Mouse (Mus musculus) A20 (cell line): ENCODE measurements around the gene Ap5b1.

Source experiments
- DNase-seq: peaks from one replicate; pipeline ENCODE4 v3.0.0-alpha.2; 2011; ENCODE audit warnings: low read depth, low spot score

Gene Ap5b1

GRCm38 (mm10) chr19:5567180-5567533 lies 668 bp upstream of the Ap5b1 start:
- no peak for DNase-seq

DNA sequence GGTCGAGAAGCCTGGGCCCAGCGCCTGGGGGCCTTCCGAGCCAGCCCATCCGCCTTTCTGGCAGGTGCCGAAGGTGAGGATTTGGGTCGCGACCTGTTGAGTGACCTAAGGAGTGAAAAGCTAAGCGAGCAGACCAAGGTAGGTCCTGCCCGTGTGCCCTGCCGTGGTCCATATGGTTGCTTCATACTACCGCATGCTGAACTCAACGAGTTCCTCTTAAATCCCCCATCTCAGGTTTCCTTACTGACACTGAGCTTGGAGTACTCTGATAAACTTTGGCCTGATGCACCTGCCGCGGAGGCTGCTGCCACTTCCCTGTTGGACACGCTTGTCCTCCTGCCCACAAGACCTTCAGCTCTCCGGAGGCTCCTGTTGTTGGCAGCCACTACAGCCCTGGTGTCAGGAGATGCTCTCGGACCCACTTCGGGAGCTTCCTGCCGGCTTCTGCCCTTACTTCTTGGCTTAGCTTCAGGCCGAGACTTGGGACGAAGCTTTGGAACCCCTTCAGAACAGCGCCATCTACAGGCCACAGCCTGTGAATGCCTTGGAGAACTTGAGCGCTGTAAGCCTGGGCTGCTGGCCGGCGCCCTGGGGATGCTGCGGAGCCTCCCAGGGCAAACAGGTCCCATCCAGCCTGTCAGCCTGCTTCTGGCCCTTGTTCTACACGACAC lies 780 bp downstream of the Ap5b1 start:
- DNase-seq: peak; percentile 91

- DNase-seq: no peak
Measured at GRCm38 (mm10) chr19:5569521-5569920, 1.7 kb downstream of the Ap5b1 start.

DNA sequence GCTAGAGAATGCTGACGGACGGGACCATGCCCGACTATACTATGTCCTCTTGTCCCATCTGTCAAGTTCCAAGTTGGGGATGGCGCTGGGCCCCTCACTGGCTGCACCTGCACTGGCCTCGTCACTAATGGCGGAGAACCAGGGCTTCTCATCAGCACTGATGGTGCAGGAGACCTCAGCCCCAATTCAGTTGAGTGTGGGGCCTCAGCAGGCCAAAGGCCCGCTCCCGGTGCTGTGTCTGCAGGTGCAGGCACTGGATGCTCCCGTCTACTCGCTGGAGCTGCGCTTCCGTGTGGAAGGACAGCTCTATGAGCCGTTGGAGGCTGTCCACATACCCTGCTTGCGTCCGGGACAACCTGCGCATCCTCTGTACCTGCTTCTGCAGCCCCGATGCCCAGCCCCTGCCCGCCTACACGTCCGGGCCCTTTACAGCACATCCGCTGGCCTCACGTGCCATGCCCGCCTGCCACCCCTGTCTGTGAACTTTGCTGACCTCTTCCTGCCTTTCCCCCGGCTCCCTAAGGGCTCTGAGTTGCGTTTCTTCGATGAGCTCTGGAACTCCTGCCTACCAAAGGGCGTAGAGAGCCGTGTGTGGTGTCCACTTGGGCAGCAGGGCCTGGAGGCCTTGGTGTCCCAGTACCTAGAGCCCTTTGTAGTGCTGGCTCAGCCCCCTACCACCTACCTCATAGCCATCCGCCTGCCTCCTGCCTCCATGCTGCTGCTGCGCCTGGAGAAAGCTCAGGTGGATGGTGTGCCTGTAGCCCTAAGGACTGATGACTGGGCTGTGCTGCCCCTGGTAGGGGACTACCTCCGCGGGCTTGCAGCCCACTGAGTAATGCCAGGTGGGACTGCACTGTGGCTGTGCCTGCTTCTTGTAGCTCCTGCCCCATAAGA lies 2.8 kb downstream of the Ap5b1 start:
- no peak for DNase-seq

DNA sequence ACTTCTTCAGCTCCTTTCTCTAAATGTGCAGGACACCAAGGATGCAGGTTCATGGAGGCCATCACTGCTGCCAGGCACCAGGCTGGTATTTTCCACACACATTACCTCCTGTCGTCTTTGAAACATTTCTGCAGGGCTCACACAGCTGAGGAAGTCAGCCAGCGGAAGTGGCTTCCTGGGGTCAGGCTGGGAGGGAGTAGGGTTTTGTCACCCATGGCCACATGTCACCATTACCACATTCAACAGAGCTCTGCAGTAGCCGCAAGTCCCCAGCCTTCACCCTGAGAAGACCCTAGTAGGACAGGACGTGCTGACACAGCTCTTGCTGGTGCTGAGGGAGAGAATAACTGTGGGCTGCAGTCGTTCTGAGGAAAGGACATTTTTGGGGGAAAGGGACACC lies 4.0 kb downstream of the Ap5b1 start:
- no peak for DNase-seq

- DNase-seq: no peak
Measured at GRCm38 (mm10) chr19:5572331-5573125, 4.7 kb downstream of the Ap5b1 start.

- DNase-seq: no peak
Measured at GRCm38 (mm10) chr19:5575336-5575735, 7.5 kb downstream of the Ap5b1 start.

- DNase-seq: no peak
Measured at GRCm38 (mm10) chr19:5579971-5580370, 12.1 kb downstream of the Ap5b1 start.

DNA sequence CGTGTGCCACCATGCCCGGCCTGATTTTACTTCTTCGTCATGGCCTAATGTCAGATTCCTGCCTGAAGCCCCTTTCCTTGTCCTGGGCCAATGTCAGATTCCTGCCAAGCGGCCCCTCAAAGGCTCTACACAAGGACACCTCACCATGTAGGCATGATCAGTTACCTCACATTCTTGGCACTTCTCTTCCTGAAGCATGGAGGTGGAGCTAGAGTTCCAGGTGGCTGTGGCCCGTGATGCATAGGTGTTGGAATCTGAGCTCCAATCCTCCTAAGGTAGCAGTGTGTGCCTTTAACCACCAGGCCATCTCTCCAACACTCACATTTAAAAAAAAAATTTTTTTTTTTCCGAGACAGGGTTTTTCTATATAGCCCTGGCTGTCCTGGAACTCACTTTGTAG lies 13.0 kb downstream of the Ap5b1 start:
- DNase-seq: no peak

- DNase-seq: no peak
Measured at GRCm38 (mm10) chr19:5581995-5582394, 14.2 kb downstream of the Ap5b1 start.

DNA sequence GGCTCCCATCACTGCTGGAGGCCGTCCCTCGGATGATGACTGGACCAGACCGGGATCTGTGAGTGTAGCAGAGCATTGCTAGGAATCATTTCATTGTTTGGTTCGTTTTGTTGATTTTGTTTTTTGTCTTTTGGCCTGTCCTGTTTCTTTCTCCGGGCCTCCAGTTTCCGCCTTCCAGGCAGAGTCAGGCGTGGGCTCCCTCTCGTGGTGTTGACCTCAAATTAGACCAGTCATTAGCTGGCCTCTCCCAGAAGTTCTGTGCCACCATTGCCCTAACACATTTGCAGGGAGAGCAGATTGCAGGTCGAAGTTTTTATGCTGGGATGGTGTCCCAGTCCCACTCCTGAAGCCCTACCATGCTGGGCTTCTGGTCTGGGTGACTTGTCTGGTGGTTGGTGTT lies 21.3 kb downstream of the Ap5b1 start:
- no peak for DNase-seq

DNA sequence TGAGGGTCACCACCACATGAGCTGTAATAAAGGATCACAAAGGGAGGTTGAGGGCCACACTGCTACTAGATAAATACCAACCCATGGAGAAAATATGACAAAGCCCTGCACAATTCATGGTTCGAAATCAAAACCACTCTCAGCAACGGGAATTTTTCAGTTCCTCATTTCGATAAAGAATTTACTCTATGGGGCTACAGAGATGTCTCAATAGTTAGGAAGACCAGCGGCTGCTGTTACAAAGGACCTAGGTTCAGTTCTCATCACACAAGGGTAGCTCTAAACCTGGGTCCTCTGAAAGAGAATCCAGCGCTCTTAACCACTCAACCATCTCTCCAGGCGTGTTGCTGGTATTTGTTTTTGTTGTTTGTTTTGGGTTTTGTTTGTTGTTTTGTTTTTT lies 24.1 kb downstream of the Ap5b1 start:
- peak; percentile 19 for DNase-seq

GRCm38 (mm10) chr19:5599224-5599623 lies 31.4 kb downstream of the Ap5b1 start:
- no peak for DNase-seq

DNA sequence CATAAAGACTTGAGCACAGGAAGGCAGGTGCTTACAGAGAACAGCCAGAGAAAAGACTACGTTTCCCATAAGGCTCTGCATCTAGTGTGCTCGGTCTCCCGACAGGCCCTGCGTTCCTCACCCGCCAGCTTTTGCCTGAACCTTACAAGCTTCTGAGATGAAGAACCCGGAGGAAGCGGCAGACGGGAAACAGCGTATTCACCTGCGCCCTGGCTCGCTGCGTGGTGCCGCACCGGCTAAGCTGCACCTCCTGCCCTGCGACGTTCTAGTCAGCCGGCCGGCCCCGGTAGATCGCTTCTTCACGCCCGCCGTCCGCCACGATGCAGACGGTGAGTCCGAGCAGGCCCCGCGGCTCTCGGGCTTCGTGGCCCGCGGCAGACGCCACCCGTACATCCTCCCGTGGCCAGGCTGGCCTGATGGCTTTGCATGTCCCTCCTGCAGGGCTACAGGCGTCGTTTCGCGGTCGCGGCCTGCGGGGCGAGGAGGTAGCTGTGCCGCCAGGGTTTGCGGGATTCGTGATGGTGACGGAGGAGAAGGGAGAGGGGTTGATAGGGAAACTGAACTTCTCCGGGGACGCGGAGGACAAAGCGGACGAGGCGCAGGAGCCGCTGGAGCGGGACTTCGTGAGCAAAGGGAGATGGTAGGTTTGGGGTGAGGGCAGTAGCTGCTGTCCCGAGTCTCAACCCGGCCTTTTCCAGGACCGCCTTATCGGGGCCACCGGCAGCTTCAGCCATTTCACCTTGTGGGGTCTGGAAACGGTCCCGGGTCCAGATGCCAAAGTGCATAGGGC lies 34.1 kb downstream of the Ap5b1 start, which contains the start of gene Rnaseh2c:
Gene Rnaseh2c, plus strand, starts transcription at position 122 of the 790 bp plus-strand sequence.
- peak; percentile 89 for DNase-seq

DNA sequence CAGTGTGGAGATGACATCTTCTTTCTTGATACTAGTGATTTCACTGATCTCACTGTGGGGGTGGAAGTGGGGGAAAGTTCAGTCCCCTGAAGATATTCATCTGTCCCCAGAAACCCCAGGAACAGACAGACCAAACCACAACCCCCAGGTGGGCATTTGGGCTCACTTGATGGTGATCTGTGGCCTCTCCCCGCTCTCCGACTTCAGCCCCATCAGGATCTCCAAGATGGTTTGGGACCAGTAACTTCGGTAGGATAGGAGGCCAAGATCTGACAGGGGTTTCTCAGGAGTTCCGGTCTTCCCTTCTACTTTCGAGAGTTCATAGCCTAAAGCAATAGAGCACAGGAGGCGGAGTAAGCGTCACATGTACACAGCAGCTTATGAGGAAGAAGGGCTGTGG lies 35.8 kb downstream of the Ap5b1 start:
- DNase-seq: no peak

- no peak for DNase-seq
Measured at GRCm38 (mm10) chr19:5605126-5605525, 37.3 kb downstream of the Ap5b1 start.

- DNase-seq: no peak
Measured at GRCm38 (mm10) chr19:5606196-5606595, 38.4 kb downstream of the Ap5b1 start.

- no peak for DNase-seq
Measured at GRCm38 (mm10) chr19:5607705-5608410, 40.0 kb downstream of the Ap5b1 start.

DNA sequence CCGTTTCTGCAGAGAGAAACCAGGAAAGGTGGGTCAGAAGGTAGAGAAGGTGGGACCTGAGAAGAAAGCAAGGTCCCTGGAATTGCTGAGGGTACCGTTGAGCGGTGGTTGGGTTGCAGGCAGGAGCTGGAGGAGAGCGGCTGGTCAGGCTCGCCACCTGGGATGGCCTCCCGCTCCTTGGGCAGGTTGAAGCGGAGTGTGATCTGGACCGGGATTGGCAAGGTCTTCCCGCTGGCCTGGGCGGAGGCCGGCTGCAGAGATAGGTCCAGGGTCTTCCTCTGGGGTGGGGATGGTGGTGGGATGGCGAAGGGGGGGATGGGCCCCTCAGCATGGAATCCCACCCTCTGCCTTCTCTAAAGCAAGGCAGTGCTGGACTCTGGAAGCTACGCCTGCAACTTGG lies 40.9 kb downstream of the Ap5b1 start:
- no peak for DNase-seq

DNA sequence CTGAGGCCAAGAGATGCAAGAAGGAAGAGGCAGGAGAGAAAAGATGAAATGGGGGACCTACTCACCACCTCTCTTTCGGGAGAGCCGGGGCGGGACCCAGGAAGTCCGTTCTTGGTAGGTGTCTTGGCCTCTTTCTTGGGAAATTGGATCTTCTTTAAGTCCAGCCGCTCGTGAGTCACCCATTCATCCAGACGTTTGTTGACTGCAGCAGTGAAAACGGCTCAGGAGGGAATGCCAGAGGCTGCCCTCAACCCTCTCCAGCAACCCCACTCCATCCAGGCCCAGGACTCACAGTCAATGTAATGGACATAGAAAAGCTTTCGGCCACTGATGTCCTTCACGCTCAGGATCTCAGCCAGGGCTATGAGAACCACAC lies 41.3 kb downstream of the Ap5b1 start:
- DNase-seq: no peak
